Mouse (Mus musculus) heart, postnatal 0 days (tissue): ENCODE data around the gene Uba6. TPM values are rescaled to one million over a fixed set of nuclear protein-coding genes. Genes with fewer than 3 reads are reported as not detected.

Experiments used
- ATAC-seq: fragments of 200-750 bp; cut with Nextera tagmentation; 2 replicates; pipeline ENCODE4 v1.8.0; 2017; ENCODE audit warnings: low read depth, moderate number of reproducible peaks, moderate library complexity; ENCODE audit not compliant: insufficient read depth
- DNase-seq: peaks from one replicate; pipeline ENCODE4 v3.0.0-alpha.2; 2016; ENCODE audit warnings: low spot score
- H3K27ac ChIP-seq: fragments of 300-500 bp; sonication (generic); 2 replicates; pipeline ENCODE4 v1.5.1; 2014; ENCODE audit warnings: low read depth, mild to moderate bottlenecking
- H3K27me3 ChIP-seq: fragments of 300-500 bp; sonication (generic); 2 replicates; pipeline ENCODE4 v1.6.1; 2014; ENCODE audit warnings: low read length, mixed read lengths; ENCODE audit not compliant: control insufficient read depth, insufficient read depth
- H3K36me3 ChIP-seq: fragments of 300-500 bp; sonication (generic); replicated peaks from 2 replicates; pipeline ENCODE4 v1.6.1; 2014; ENCODE audit warnings: low read length, mixed read lengths; ENCODE audit not compliant: control insufficient read depth, insufficient read depth
- H3K4me1 ChIP-seq: fragments of 300-500 bp; sonication (generic); 2 replicates; pipeline ENCODE4 v1.6.1; 2014; ENCODE audit warnings: antibody characterized with exemption; ENCODE audit not compliant: control insufficient read depth, insufficient read depth
- H3K4me2 ChIP-seq: fragments of 300-500 bp; sonication (generic); 2 replicates; pipeline ENCODE4 v1.6.1; 2014; ENCODE audit warnings: low read depth, mild to moderate bottlenecking, low read length, moderate library complexity
- H3K4me3 ChIP-seq: fragments of 300-500 bp; sonication (generic); 2 replicates; pipeline ENCODE4 v1.5.1; 2014; ENCODE audit warnings: low read depth, low read length
- H3K9ac ChIP-seq: fragments of 300-500 bp; sonication (generic); replicated peaks from 2 replicates; pipeline ENCODE4 v1.6.1; 2014; ENCODE audit warnings: low read depth, low read length, mixed read lengths
- H3K9me3 ChIP-seq: fragments of 300-500 bp; sonication (generic); replicated peaks from 2 replicates; pipeline ENCODE4 v1.6.1; 2016; ENCODE audit warnings: low read length; ENCODE audit not compliant: control insufficient read depth
- CTCF ChIP-seq: IDR thresholded peaks from 2 replicates; pipeline ENCODE4 v1.5.1; 2016; ENCODE audit warnings: antibody characterized with exemption, control low read depth, low read depth
- EP300 ChIP-seq: IDR thresholded peaks from 2 replicates; pipeline ENCODE4 v1.6.1; 2016; ENCODE audit warnings: antibody characterized with exemption, low read depth
- WGBS: fragments of 180-500 bp; shearing (Covaris S2); extraction: QIAGEN DNeasy Blood & Tissue Kit; methylation state at CpG from one replicate; pipeline ENCODE4 v1.1.7; 2014; 5-methylcytosine and 5-hydroxymethylcytosine counted together
- polyA plus RNA-seq: library from polyadenylated mRNA; unstranded; fragments of >200 nt; fragmentation: Nextera tagmentation; extraction: Ambion mirVana; gene quantifications from 2 replicates; pipeline ENCODE4 v1.2.1, GENCODE M21; 2015
- total RNA-seq: library from RNA; depleted of rRNA; stranded (reverse); fragments of >200 nt; gene quantifications from 2 replicates; pipeline ENCODE4 v1.2.3, GENCODE M21; 2014; ENCODE audit warnings: low replicate concordance

Gene Uba6
- total and polyA plus RNA-seq, 2 experiments from 2014 or later, result 2.6 to 7.6 TPM

- Histone ChIP-seq H3K4me2 (no peak overlapping the region), H3K27me3 (no peaks in the 10 kb centered on the region), H3K9me3 (no peaks in the 10 kb centered on the region), H3K4me1 (no peaks in the 10 kb centered on the region), H3K27ac (no peak overlapping the region), H3K36me3 (no peaks in the 10 kb centered on the region), H3K4me3 (no peak overlapping the region), H3K9ac (no peak overlapping the region)
- ATAC-seq (no peak), DNase-seq (no peak)
- WGBS, result 41% methylated on average over 6 of the region's 6 CpGs
- TF ChIP-seq EP300, result no peak
- no peak for TF ChIP-seq CTCF
These were observed 14.8 kb upstream of the Uba6 start for GRCm38 (mm10) chr5:86187441-86187840.

- no peak overlapping the region for H3K27ac ChIP-seq
- no peak for TF ChIP-seq EP300
- TF ChIP-seq CTCF, result no peak
- no peaks in the 10 kb centered on the region for H3K9me3 ChIP-seq
- peaks cover 7% of the 10 kb centered on the region; the same call in 1 of the 2 replicates for H3K4me1 ChIP-seq
- 40% methylated on average over 2 of the region's 2 CpGs for WGBS
- H3K27me3 ChIP-seq, result no peaks in the 10 kb centered on the region
- ATAC-seq, result no peak
- 0 out of 2 replicates have a peak, but pooled peaks cover 4% of the 10 kb centered on the region for H3K36me3 ChIP-seq
- no peak for DNase-seq
- no peak overlapping the region for H3K4me2 ChIP-seq
- H3K9ac ChIP-seq, result no peak overlapping the region
- H3K4me3 ChIP-seq, result no peak overlapping the region
These were observed 1.2 kb upstream of the Uba6 start for GRCm38 (mm10) chr5:86173778-86174177.

DNA sequence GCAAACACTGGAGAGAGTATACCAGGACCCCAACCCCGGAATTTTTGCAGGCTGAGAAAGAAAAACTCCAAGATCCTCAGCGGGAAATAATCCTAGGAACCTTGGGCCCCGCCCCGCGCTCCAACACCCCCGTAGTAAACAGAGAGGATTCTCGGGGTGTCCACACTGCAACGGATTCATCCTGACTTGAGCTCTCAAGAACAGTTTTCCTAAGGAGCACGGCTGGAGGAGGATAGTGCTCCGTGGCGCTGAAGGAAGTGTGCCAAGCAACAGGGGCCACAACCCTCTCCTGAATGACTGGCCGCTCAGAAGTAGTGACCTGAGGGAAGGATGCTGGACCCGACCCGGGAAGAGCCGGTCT, 535 bp downstream of the Uba6 start:
- ATAC-seq (no peak), DNase-seq (no peak)
- Histone ChIP-seq H3K9ac (peak overlapping the region; percentile 72), H3K36me3 (0 out of 2 replicates have a peak, but pooled peaks cover 5% of the 10 kb centered on the region), H3K9me3 (no peaks in the 10 kb centered on the region), H3K4me3 (peak overlapping the region; percentile 98), H3K27me3 (no peaks in the 10 kb centered on the region), H3K27ac (peak overlapping the region; percentile 93), H3K4me1 (peaks cover 7% of the 10 kb centered on the region; the same call in 1 of the 2 replicates), H3K4me2 (peak overlapping the region; percentile 86)
- under 1% methylated on average over 15 of the region's 15 CpGs for WGBS
- no peak for TF ChIP-seq CTCF
- TF ChIP-seq EP300, result no peak

DNA sequence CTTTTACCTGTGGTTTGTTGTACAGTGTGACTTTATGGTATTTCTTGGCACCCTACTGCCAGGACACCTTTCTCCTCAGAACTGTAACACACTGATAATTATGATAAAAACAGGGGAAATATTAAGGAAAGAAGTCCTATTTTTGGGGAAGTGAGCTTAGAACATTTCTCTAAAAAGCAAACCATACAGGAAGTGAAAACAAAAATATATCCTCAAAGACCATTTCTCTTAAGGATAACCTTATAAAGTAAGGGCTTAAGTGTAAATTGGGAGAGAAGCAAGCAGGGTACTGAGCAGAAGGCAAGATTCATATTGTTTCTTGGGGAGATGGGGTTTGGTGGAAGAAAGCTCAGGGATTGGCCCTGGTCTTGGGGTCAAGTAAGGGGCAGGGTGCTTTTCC, 42.8 kb downstream of the Uba6 start:
- H3K9me3 ChIP-seq, result no peaks in the 10 kb centered on the region
- peaks cover 14% of the 10 kb centered on the region for H3K36me3 ChIP-seq
- no peak for TF ChIP-seq CTCF
- TF ChIP-seq EP300, result no peak
- H3K4me2 ChIP-seq, result no peak overlapping the region
- H3K4me3 ChIP-seq, result no peak overlapping the region
- no peaks in the 10 kb centered on the region for H3K4me1 ChIP-seq
- DNase-seq (no peak), ATAC-seq (no peak)
- no peak overlapping the region for H3K9ac ChIP-seq
- no peak overlapping the region for H3K27ac ChIP-seq
- H3K27me3 ChIP-seq, result no peaks in the 10 kb centered on the region

DNA sequence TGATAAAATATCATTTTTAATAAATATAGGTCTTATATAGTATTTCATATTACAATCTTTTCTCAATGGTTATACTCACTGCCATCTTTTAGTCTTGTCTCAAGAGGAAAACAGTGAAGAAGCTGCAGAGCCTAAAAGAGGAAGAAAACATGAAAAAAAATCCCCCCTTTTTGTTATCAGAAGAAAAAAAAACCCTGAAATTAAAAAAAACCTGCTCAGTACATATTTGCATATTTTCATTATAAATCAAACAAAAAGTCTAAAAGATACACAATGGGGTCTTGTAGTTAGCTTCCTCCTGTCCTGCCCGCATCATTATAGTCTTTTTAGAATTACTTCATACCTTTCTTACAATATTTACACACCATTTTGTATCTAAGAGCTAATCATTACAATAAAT, 43.9 kb downstream of the Uba6 start:
- no peak overlapping the region for H3K4me3 ChIP-seq
- DNase-seq (no peak), ATAC-seq (no peak)
- no peaks in the 10 kb centered on the region for H3K4me1 ChIP-seq
- H3K9me3 ChIP-seq, result no peaks in the 10 kb centered on the region
- H3K36me3 ChIP-seq, result peaks cover 19% of the 10 kb centered on the region
- no peak overlapping the region for H3K4me2 ChIP-seq
- no peak overlapping the region for H3K27ac ChIP-seq
- TF ChIP-seq EP300, result no peak
- H3K27me3 ChIP-seq, result no peaks in the 10 kb centered on the region
- WGBS, result 100% methylated on average over 1 of the region's 1 CpGs
- H3K9ac ChIP-seq, result no peak overlapping the region

DNA sequence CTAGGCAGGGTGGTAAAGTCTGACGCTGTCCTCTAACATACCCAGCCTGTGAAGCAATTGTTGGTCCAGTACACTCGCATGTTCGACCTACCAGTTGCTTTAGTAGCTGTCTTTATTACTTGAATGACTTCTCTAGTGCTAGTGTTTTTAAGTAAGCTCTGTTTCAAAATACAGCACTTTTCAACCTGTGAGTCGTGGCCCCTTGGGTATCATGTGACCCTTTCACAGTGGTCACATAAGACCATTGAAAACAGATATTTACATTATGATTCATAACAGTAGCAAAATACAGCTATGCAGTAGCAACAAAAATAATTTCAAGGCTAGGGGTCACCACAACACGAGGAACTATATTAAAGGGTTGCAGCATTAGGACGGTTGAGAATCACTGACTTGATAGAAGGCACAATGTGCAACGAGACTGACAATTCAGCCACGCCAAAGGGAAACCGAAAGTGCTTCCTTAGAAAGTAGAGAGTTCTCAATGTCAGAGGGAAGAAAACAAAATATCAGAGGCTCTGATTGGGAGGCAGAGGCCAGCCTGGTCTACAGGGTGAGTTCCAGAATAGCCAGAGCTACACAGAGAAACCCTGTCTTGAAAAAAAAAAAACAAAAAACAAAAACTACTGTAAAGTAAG, 54.0 kb downstream of the Uba6 start:
- no peak for TF ChIP-seq CTCF
- TF ChIP-seq EP300, result no peak
- H3K4me1 ChIP-seq, result no peaks in the 10 kb centered on the region
- no peak overlapping the region for H3K27ac ChIP-seq
- H3K4me2 ChIP-seq, result no peak overlapping the region
- no peaks in the 10 kb centered on the region for H3K9me3 ChIP-seq
- peaks cover 14% of the 10 kb centered on the region for H3K36me3 ChIP-seq
- H3K27me3 ChIP-seq, result no peaks in the 10 kb centered on the region
- no peak overlapping the region for H3K4me3 ChIP-seq
- ATAC-seq, result no peak
- 84% methylated on average over 9 of the region's 9 CpGs for WGBS
- DNase-seq, result no peak
- no peak overlapping the region for H3K9ac ChIP-seq
